8 mouse cellular contexts compared by ENCODE assay signal in the genomic region with DNA sequence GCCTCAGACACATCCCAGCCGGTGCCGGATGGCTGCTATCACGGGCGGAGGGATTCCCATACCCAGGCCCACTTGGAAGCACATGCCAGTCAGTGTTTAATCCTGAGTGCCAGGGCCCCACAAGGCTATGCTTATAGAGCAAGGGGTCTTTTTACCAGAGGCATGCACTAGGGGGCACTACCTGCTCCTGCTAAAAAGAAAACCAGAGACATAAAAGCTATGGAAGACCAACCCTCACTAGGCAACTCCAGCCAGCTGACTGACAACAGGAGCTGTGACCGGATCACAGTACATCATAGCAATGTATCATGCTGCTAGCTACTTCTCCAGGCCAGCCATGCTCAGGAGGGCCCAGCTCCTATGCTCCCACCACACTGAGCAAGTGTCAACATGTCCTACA. TPM values are rescaled to one million over a fixed set of nuclear protein-coding genes. Genes with fewer than 3 reads are reported as not detected.
DNase-seq lines count a peak whose midpoint lies in the region; ATAC-seq and TF ChIP-seq lines count a peak whose summit lies in the region.

No protein-coding gene starts in this region.

- H3K4me1 ChIP-seq in hindbrain, embryonic 15.5 days (replicated peaks) = peaks cover 54% of the 10 kb centered on the region
- peaks cover 54% of the 10 kb centered on the region for H3K4me1 ChIP-seq in limb, embryonic 14.5 days (ENCODE audit: control insufficient read depth, insufficient read depth, low read length)
- peaks cover 18% of the 10 kb centered on the region; the same call in 1 of the 2 replicates for H3K4me1 ChIP-seq in midbrain, embryonic 16.5 days (ENCODE audit: control insufficient read depth, insufficient read depth, low read length)
- H3K4me1 ChIP-seq in thymus, adult 2 months (replicated peaks; ENCODE audit: control insufficient read depth, insufficient read depth, low read length) = peaks cover 45% of the 10 kb centered on the region

- no peak overlapping the region for H3K27ac ChIP-seq in hindbrain, embryonic 15.5 days (replicated peaks)
- no peak overlapping the region for H3K27ac ChIP-seq in limb, embryonic 14.5 days (replicated peaks; ENCODE audit: low read depth, low read length)
- no peak overlapping the region for H3K27ac ChIP-seq in midbrain, embryonic 16.5 days (ENCODE audit: low read length)
- peak overlapping the region; percentile 10; the same call in 1 of the 2 replicates for H3K27ac ChIP-seq in thymus, adult 2 months (ENCODE audit: control insufficient read depth, insufficient read depth, low read length)

- no peak overlapping the region for H3K9ac ChIP-seq in hindbrain, embryonic 15.5 days
- H3K9ac ChIP-seq in limb, embryonic 14.5 days (ENCODE audit: low read depth, low read length, severe bottlenecking) = no peak overlapping the region
- H3K9ac ChIP-seq in midbrain, embryonic 16.5 days (ENCODE audit: low read depth, low read length) = no peak overlapping the region

- no peaks in the 10 kb centered on the region for H3K27me3 ChIP-seq in hindbrain, embryonic 15.5 days
- no peaks in the 10 kb centered on the region for H3K27me3 ChIP-seq in limb, embryonic 14.5 days (ENCODE audit: control insufficient read depth, insufficient read depth, low read length)
- H3K27me3 ChIP-seq in midbrain, embryonic 16.5 days (ENCODE audit: control insufficient read depth, insufficient read depth, low read depth, low read length) = no peaks in the 10 kb centered on the region
- H3K27me3 ChIP-seq in thymus, adult 2 months (ENCODE audit: control insufficient read depth, insufficient read depth, low read length) = no peaks in the 10 kb centered on the region

- H3K4me2 ChIP-seq in hindbrain, embryonic 15.5 days = no peak overlapping the region
- no peak overlapping the region for H3K4me2 ChIP-seq in limb, embryonic 14.5 days (replicated peaks; ENCODE audit: low read depth, low read length, severe bottlenecking)
- no peak overlapping the region for H3K4me2 ChIP-seq in midbrain, embryonic 16.5 days (ENCODE audit: low read length)

- no peak overlapping the region for H3K4me3 ChIP-seq in hindbrain, embryonic 15.5 days
- no peak overlapping the region for H3K4me3 ChIP-seq in limb, embryonic 14.5 days (replicated peaks; ENCODE audit: low read length)
- H3K4me3 ChIP-seq in midbrain, embryonic 16.5 days (ENCODE audit: low read depth, low read length) = no peak overlapping the region
- no peak overlapping the region for H3K4me3 ChIP-seq in thymus, adult 2 months (ENCODE audit: control insufficient read depth, insufficient read depth, low read length)

- DNase-seq in testis, postnatal 10 days (ENCODE audit: low spot score) = peak; percentile 73
- DNase-seq in testis, postnatal 14 days (ENCODE audit: low spot score) = no peak
- DNase-seq in cerebellum, adult 9-11 months = peak; percentile 77
- DNase-seq in gastrocnemius, adult 8-10 months (ENCODE audit: low spot score in 2 of 2) = peak; percentile 62 to 67
- peak; percentile 75 for DNase-seq in limb, embryonic 14.5 days (ENCODE audit: low spot score)
- peak; percentile 87 for DNase-seq in thymus, adult 2 months

- no peak for TF ChIP-seq CTCF in thymus, adult 2 months (IDR thresholded peaks at IDR 0.05; ENCODE audit: borderline replicate concordance, control insufficient read depth, extremely low read depth, insufficient read depth, low read length, poor library complexity)

- no peak for TF ChIP-seq POLR2A in limb, embryonic 14.5 days (IDR thresholded peaks at IDR 0.05; ENCODE audit: borderline replicate concordance, extremely low read depth, insufficient read depth, insufficient read length)
- no peak for TF ChIP-seq POLR2A in thymus, adult 2 months (IDR thresholded peaks at IDR 0.05; ENCODE audit: control insufficient read depth, extremely low read depth, insufficient read depth, low read length, poor library complexity)

- H3K36me3 ChIP-seq in hindbrain, embryonic 15.5 days = no peaks in the 10 kb centered on the region
- no peaks in the 10 kb centered on the region for H3K36me3 ChIP-seq in limb, embryonic 14.5 days (ENCODE audit: control insufficient read depth, insufficient read depth, low read length)
- no peaks in the 10 kb centered on the region for H3K36me3 ChIP-seq in midbrain, embryonic 16.5 days (ENCODE audit: control insufficient read depth, insufficient read depth, low read length)
- no peaks in the 10 kb centered on the region for H3K36me3 ChIP-seq in thymus, adult 2 months (ENCODE audit: control insufficient read depth, insufficient read depth, low read length)

- no peaks in the 10 kb centered on the region for H3K9me3 ChIP-seq in hindbrain, embryonic 15.5 days
- no peaks in the 10 kb centered on the region for H3K9me3 ChIP-seq in limb, embryonic 14.5 days (ENCODE audit: control insufficient read depth, low read length)
- H3K9me3 ChIP-seq in midbrain, embryonic 16.5 days (replicated peaks; ENCODE audit: control insufficient read depth, low read length, poor library complexity, severe bottlenecking) = no peaks in the 10 kb centered on the region

- 0 out of 2 replicates have a peak, but pooled peaks have one; percentile 31 for ATAC-seq in hindbrain, embryonic 15.5 days (ENCODE audit: low FRiP score, low read depth)
- ATAC-seq in limb, embryonic 14.5 days (ENCODE audit: low FRiP score, low read depth) = no peak
- ATAC-seq in midbrain, embryonic 16.5 days = peak; percentile 41; the same call in 1 of the 2 replicates

- 31% methylated on average over 5 of the region's 5 CpGs for WGBS in hindbrain, embryonic 15.5 days
- WGBS in limb, embryonic 14.5 days = 55% methylated on average over 5 of the region's 5 CpGs
- 26% methylated on average over 5 of the region's 5 CpGs for WGBS in midbrain, embryonic 16.5 days
- 81% methylated on average over 5 of the region's 5 CpGs for WGBS in thymus, adult 2 months

RNA-seq across cellular contexts. Expression of a gene that starts 46.7 kb away (rescaled TPM):
- 10 to 100 TPM; 36.7 to 46.8 (median 44.1) TPM for total RNA-seq in gastrocnemius, adult 8-10 months (2022)
- polyA plus RNA-seq in hindbrain, embryonic 15.5 days (2015; fragmentation: Nextera tagmentation; extraction: Ambion mirVana) = 78.4 and 81.6 TPM in 2 replicates
- polyA plus RNA-seq in limb, embryonic 14.5 days (2012; rRNA removed) = 67.6 and 95.1 TPM in 2 replicates
- 88.3 and 94.9 TPM in 2 replicates for polyA plus RNA-seq in limb, embryonic 14.5 days (2014; fragmentation: Nextera tagmentation; extraction: Ambion mirVana)
- 78.0 and 81.6 TPM in 2 replicates for polyA plus RNA-seq in midbrain, embryonic 16.5 days (2015; fragmentation: Nextera tagmentation; extraction: Ambion mirVana)
- 50.8 and 53.5 TPM in 2 replicates for polyA plus RNA-seq in thymus, adult 2 months (2012; rRNA removed)

RNA-seq across cellular contexts. Expression of a gene that starts 50.5 kb away (rescaled TPM):
- 10 to 100 TPM; 15.4 to 19.7 (median 17.3) TPM for total RNA-seq in gastrocnemius, adult 8-10 months (2022)
- polyA plus RNA-seq in hindbrain, embryonic 15.5 days (2015; fragmentation: Nextera tagmentation; extraction: Ambion mirVana) = 36.9 and 37.5 TPM in 2 replicates
- 26.5 and 42.0 TPM in 2 replicates for polyA plus RNA-seq in limb, embryonic 14.5 days (2012; rRNA removed)
- polyA plus RNA-seq in limb, embryonic 14.5 days (2014; fragmentation: Nextera tagmentation; extraction: Ambion mirVana) = 14.2 and 16.4 TPM in 2 replicates
- polyA plus RNA-seq in midbrain, embryonic 16.5 days (2015; fragmentation: Nextera tagmentation; extraction: Ambion mirVana) = 41.8 and 43.7 TPM in 2 replicates
- polyA plus RNA-seq in thymus, adult 2 months (2012; rRNA removed) = 87.7 and 88.9 TPM in 2 replicates
